Mouse (Mus musculus): ENCODE data around the gene Nf1.

GRCm38 (mm10) chr11:79468097-79468496, 128.6 kb downstream of the Nf1 start:
- no peak for TF ChIP-seq GATA1 (IDR thresholded peaks at IDR 0.05; ENCODE audit: low read length)
- TF ChIP-seq TAL1 (IDR thresholded peaks at IDR 0.05; ENCODE audit: low read length): no peak

Data from erythroblast, embryonic 14.5 days (primary cell).